Mouse (Mus musculus): ENCODE data around the gene Kptn.

GRCm38 (mm10) chr7:16111284-16112090 lies 8.2 kb upstream of the Kptn start:
- TF ChIP-seq CTCF (IDR thresholded peaks at IDR 0.05; ENCODE audit: insufficient read depth, low read depth, low read length) (no peak), POLR2A (IDR thresholded peaks at IDR 0.05; ENCODE audit: insufficient read depth, low read depth, low read length) (no peak)
